Mouse (Mus musculus) lung, adult 2 months (tissue): ENCODE measurements around the gene Arhgap35.

ENCODE experiments used
- CTCF ChIP-seq: fragments of 200-500 bp; IDR thresholded peaks from 2 replicates; pipeline ENCODE4 v1.5.1; 2011; ENCODE audit warnings: mild to moderate bottlenecking, low read length, control low read depth; ENCODE audit not compliant: insufficient read depth
- POLR2A ChIP-seq: fragments of 200-500 bp; IDR thresholded peaks from 2 replicates; pipeline ENCODE4 v1.6.1; 2011; ENCODE audit warnings: low read depth, mild to moderate bottlenecking, control low read depth, low read length, borderline replicate concordance; ENCODE audit errors: extremely low read depth

- no peak for TF ChIP-seq CTCF
- TF ChIP-seq POLR2A = no peak
Measured at GRCm38 (mm10) chr7:16583775-16584174, 31.0 kb downstream of the Arhgap35 start.
